Mouse (Mus musculus) testis, adult 2 months (tissue): ENCODE measurements at regions not wholly inside any gene's neighbourhood (a gene's known extent, or its start where the extent isn't known, plus 50 kb on each side); places are given as distances from the start of the nearest gene placed in this dataset.

ENCODE experiments used
- CTCF ChIP-seq: fragments of 200-500 bp; IDR thresholded peaks from 2 replicates; pipeline ENCODE4 v1.5.1; 2012; ENCODE audit warnings: low read depth, mild to moderate bottlenecking, inconsistent platforms, low read length, moderate library complexity; ENCODE audit not compliant: control insufficient read depth, insufficient read depth, insufficient replicate concordance
- POLR2A ChIP-seq: fragments of 200-500 bp; IDR thresholded peaks from 2 replicates; pipeline ENCODE4 v1.6.1; 2012; ENCODE audit warnings: low read depth, mild to moderate bottlenecking, inconsistent platforms, low read length, moderate library complexity; ENCODE audit not compliant: control insufficient read depth

DNA sequence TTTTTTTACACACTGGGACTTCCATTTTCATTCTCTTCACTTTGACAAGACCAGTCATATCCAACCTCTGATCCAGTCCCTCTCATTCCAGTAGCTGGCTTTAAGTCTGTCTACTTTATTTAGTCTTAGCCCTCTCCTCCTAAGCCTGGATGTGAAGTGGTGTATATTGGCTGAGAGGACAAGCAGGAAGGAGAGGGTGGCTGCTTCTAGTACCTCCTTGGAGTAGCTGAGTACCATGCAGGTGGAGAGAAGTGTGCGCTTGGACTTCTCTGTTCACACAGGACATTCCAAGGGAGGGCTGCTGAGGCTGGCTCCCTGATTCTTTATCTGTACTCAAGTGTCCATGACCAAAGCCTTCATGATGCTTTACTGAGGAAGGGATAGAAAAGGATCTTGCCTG, 240.6 kb upstream of the Pex5l start:
- TF ChIP-seq CTCF, result no peak
- no peak for TF ChIP-seq POLR2A
